Mouse (Mus musculus) bone marrow macrophage, adult 2 months (primary cell): ENCODE data around the gene Kptn.

Experiments
- CTCF ChIP-seq: IDR thresholded peaks from 2 replicates; pipeline ENCODE4 v1.5.1; 2012; ENCODE audit warnings: low read depth, mild to moderate bottlenecking, low read length, moderate library complexity
- POLR2A ChIP-seq: IDR thresholded peaks from 2 replicates; pipeline ENCODE4 v1.6.1; 2012; ENCODE audit warnings: mild to moderate bottlenecking, low read depth, low read length, borderline replicate concordance

DNA sequence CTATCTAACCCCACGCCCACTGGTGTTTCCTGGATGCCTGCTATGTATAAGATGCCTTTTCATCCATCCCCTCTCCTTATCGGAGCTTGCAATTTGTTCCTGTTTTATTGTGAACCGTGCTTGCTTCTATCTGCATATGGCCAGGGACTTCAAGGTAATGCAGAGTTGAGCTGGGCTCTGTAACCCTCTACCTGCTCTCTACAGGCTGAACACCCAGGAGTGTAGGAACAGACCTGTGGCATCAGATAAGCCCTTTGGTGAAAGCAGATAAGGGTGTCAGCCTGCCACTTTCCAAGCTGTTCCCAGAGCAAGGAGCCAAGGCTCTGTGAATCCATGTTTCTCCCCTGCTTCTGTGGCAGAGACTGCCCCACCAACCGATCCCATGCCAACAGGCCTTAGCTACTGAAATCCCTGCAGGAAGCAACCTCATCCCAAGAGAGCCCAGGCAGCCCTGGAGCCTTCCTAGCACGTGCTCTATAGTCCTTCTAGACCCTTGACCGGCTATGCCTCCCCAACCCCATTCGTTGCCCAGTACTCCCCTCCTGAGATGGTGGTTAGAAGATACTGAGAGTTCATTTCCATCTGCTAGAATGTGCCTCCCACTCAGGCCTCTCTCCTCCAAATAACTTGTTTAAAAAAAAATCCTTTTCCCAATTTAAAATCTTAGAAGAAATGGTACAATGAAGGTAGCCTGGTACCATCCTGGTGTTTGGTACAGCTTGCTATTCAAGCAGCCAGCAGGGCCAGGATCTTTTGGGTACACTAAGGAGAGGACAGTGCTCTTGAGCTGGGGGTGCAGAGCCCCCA, 8.2 kb upstream of the Kptn start:
- no peak for TF ChIP-seq POLR2A
- no peak for TF ChIP-seq CTCF
